Mouse (Mus musculus) urinary bladder, postnatal 4 days (tissue): ENCODE results near the gene Gm45140.

Experiments
- DNase-seq, 2 experiments: peaks; one replicate each; pipeline ENCODE4 v3.0.0; 2021 to 2022; ENCODE audit warnings: low spot score in 2 of 2

Gm45140 gene

DNA sequence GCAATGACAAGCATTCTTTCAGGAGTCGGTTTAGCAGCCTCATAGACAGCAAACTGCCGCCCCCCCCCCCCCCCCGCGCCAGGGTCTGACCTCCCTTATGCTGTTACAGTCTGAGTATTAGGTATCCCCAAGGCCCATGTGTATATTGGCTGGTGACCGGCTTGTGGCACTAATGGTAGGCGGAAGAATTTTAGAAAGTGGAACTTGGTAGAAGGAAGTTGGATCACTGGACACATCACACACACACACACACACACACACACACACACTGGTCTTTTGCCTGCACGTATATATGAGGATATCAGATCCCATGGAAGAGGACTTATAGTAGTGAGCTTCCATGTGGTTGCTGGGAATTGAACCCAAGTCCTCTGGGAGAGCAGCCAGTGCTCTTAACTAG is 33.1 kb downstream of the Gm45140 start:
- peak in 1 of 2 experiments; percentile 47 for DNase-seq

DNA sequence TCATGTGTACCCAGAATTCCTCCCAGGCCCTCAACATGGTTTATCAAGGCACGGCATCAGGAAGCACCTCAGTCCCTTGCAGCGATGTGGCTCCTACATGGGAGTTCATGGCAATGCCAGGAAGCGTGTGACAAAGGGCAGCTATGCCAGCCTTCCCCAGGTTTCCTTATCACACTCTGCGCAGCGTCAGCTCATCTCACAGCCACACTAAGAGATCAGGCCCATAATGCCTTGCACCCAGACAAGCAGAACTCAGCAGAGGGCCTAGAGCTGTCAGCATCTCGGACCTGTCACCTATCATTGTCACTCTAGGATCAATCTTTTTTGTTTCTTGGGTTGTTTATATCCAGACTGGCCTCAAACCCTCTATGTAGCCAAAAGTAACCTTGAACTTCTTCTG is 36.0 kb downstream of the Gm45140 start:
- DNase-seq, result no peak

- no peak for DNase-seq
Measured at GRCm38 (mm10) chr6:87797321-87797720, 38.3 kb downstream of the Gm45140 start.

DNA sequence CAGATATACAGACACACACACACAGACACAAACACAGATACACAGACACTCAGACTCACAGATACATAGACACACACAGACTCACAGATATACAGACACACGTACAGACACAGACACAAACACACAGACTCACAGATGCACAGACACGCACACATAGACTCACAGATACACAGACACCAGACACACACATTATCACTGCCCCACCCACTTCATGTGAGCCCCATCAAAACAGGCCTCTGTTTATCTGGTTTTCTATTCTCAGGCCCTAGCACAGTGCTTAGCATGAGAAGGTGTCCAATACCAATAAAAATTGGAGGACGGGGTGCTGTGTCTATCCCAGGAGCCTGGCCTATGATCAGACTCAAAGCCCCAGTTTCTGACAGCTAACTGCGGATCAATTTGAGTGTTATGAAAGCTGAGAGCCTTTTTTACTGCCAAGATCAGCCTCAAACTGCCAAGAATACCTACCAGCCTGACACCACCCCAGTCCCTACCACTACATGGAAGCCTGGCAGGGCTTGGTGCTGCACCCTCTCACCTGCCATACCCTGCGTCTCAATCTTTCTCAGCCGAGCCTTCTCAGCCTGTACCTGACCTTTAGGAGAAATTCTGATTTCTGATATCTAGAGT is 39.2 kb downstream of the Gm45140 start:
- peak in 1 of 2 experiments; percentile 33 for DNase-seq

- DNase-seq, result peak in 1 of 2 experiments; percentile 39
Measured at GRCm38 (mm10) chr6:87795385-87796150, 40.0 kb downstream of the Gm45140 start.

DNA sequence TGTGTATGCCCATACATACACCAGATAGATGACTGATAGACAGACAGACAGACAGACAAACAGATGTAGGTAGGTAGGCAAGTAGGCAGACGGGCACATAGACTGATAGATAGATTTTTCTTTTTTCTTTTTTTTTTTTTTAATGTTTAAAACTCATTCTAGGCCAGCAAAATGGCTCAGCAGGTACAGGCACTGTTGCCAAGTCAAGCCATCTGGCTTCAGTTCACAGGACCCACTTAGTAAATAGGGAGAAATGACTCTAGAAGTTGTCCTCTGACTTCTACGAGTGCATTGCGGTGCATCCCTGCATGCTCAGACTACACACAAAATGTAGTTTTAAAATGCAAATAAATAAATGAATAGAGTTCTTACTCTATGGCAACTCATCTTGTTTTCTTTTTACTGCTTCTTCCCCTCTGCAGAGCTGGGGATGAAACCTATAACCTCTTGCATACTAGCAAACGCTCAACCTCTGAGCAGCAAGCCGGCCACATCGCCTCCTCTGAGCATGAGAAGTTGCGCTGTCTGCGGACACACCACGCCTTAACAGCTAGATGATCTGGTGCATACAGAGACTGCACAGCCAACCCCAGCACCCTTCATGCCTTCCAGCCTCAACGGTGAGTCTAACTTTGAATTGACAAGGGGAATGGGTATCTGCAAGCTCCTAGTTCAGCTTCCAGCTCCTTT is 41.6 kb downstream of the Gm45140 start:
- DNase-seq, result peak in 1 of 2 experiments; percentile 49

GRCm38 (mm10) chr6:87791826-87792225 is 43.8 kb downstream of the Gm45140 start:
- peak in 1 of 2 experiments; percentile 51 for DNase-seq

DNA sequence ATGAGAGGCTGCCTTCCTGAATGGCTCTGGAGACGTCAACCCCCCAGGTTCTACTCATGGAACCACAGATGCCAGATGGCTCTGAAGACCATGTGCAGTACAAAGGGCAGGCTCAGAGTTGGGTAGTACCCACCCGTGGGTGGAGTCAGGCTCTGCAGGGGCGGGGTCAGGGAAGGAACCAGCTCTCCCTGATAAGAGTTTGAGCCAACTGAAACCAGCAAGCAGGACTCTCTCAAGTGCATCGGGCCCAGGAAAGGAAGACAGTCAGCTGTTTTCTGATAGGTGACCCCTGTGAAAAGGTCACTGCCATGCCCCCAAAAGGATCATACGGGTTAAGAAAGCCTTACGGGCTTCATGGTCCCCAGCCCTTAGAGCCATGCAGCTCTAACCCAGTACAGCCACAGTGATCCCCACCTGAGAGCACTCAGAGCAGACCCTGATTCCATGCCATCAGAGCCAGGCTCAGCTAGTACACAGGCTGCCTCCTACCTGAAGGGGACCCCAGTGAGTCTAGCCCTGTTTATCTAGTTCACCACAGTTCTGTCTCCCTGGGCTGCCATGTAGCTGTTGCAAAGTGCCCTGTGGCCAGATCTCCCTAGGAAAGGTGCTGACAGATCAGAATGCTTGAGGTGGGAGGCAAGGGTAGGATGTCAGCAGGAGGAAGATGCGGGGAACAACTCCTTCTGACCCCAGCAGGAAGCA is 44.7 kb downstream of the Gm45140 start:
- DNase-seq, result peak in 1 of 2 experiments; percentile 57

- DNase-seq, result no peak
Measured at GRCm38 (mm10) chr6:87789791-87790190, 45.8 kb downstream of the Gm45140 start.

DNA sequence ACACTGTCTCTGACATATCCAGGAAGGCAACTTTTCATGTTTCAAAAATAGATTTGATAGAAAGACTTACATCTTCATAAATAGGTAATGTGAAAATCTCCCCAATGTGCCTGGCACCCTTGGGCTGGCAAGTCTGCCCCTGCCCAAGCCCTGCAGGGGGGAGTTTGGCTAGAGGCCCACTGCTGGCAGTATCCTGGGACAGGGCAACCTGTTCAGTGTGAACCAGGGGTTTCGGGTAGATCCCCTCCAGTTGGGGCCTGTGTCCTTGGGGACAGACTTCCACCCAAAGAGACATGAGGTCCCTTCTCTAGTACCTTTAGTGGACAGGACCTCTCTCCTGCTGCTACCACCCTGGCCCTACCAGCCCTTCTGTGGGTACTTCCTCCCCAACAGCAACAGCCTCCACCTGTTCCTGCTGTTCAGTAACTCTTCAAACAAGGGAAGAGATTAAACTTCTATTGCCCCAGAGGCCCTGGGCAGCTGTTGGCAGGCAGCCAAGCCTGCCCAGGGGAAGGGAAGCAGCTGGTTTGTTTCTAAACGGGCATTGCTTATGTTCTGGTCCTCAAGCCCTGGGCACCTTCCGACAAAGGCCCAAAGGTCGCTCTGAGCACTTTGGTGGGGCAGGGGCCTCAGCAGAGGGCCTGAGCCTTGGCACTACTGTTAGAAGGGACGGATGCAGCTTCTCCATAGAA is 46.6 kb downstream of the Gm45140 start:
- peak in 1 of 2 experiments; percentile 45 for DNase-seq

DNA sequence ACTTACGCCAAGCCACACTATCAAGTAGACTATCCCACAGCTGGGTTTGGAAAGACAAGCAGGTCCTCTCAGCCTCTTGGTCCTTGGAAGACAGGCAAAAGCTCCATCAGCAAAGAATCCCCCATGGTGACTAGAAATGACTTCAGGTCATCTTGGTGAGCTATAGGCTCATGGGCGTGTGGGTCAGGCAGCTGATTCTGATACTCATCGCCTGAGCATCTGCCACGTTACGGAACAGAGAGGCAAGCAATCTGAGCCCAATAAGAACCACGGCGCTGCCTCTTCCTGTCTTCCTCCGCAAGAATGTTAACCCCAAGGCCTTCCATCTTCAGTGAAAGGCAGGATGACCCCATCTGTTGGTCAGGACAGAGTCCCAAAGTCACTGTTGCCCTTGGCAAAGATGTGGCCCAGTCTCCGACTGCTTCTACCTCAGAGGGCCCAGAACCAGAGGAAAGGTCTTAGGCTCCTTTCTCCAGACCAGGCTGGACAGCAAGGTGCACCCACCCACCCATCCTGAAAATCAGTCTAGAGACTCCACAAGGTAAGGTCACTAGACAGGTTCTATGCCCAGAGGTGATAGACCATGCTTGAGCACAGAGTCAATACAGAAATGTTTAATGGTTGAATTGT is 47.2 kb downstream of the Gm45140 start:
- no peak for DNase-seq

GRCm38 (mm10) chr6:87787108-87787890 is 48.3 kb downstream of the Gm45140 start:
- no peak for DNase-seq

DNA sequence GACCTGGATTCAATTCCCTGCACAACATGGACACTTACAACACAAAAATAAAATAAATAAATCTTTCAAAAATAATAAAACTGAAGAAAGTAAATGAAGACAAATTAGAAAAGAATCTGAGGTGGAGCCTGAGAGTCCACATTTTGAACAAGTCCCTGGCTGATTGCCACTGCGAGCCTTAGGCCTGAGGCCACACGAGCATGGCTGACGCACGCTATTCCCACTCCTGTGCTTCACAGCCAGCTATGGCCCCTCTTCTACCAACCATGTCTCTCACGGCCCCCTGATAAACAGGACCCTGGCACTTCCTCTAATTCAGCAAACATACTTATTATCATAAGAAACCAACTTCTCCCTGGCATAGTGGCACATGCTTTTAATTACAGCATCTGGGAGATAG is 49.0 kb downstream of the Gm45140 start:
- DNase-seq, result no peak

- no peak for DNase-seq
Measured at GRCm38 (mm10) chr6:87784033-87784432, 51.6 kb downstream of the Gm45140 start.

- peak; percentile 12 to 52 for DNase-seq
Measured at GRCm38 (mm10) chr6:87780546-87781301, 54.9 kb downstream of the Gm45140 start.

- peak; percentile 13 to 55 for DNase-seq
Measured at GRCm38 (mm10) chr6:87779174-87780165, 56.1 kb downstream of the Gm45140 start.

GRCm38 (mm10) chr6:87778294-87779173 is 57.1 kb downstream of the Gm45140 start:
- peak; percentile 17 to 51 for DNase-seq
